Mouse (Mus musculus): ENCODE measurements around the gene Astn2.

DNA sequence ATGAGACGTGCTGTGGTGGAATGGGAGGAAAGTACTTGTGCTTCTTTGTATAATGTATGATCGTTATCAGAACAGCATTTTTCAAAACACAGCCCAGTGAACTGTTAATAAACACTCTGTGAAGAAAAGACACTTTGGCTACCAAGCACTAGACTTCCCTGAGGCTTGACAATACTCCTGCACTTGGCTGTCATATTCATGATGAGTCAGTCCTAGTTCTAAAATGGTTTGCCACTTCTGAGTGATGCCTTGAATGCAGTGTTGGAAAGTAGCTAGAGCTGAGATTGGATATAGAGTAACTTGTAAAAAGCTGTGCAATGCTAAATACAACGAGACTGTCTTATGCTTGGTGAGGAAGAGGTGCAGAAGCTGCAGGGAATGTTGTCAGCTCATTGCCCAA, 518.5 kb downstream of the Astn2 start:
- TF ChIP-seq GATA1 (IDR thresholded peaks at IDR 0.05; ENCODE audit: borderline replicate concordance, low read length): no peak
- TF ChIP-seq FLI1 (IDR thresholded peaks at IDR 0.05; ENCODE audit: low read length): no peak
